Mouse (Mus musculus) MEL (cell line): ENCODE measurements around the gene Nars2. TPM values are rescaled to one million over a fixed set of nuclear protein-coding genes. Genes with fewer than 3 reads are reported as not detected.

ENCODE experiments used
- DNase-seq: peaks from one replicate; pipeline ENCODE4 v3.0.0; 2011; ENCODE audit warnings: low read depth, low spot score
- H3K27ac ChIP-seq: 2 replicates; pipeline ENCODE4 v1.5.1; 2012; ENCODE audit warnings: low read depth, mild to moderate bottlenecking, control low read depth, low read length, moderate library complexity; ENCODE audit not compliant: control insufficient read depth
- H3K27me3 ChIP-seq, 2 experiments: fragments of 150-350 bp in 1 of 2; sonication (generic) in 1 of 2; 2 replicates each; pipeline ENCODE4 v1.6.1; 2012; ENCODE audit warnings: low read length in 2 of 2, mild to moderate bottlenecking in 2 of 2, improper control_type of control experiment in 1 of 2, moderate library complexity in 1 of 2; ENCODE audit not compliant: insufficient read depth in 2 of 2, control insufficient read depth in 1 of 2
- H3K36me3 ChIP-seq, 2 experiments: 2 replicates each; pipeline ENCODE4 v1.6.1; 2012 to 2014; ENCODE audit warnings: low read length in 2 of 2, improper control_type of control experiment in 1 of 2, inconsistent platforms in 1 of 2, mild to moderate bottlenecking in 1 of 2; ENCODE audit not compliant: insufficient read depth in 2 of 2, control insufficient read depth in 1 of 2
- H3K4me1 ChIP-seq, 2 experiments: fragments of 150-350 bp in 1 of 2; sonication (generic) in 1 of 2; 2 replicates each; pipeline ENCODE4 v1.6.1; 2012; ENCODE audit warnings: low read length in 2 of 2, improper control_type of control experiment in 1 of 2, mild to moderate bottlenecking in 1 of 2; ENCODE audit not compliant: insufficient read depth in 2 of 2, control insufficient read depth in 1 of 2
- H3K4me3 ChIP-seq, 2 experiments: fragments of 150-350 bp in 1 of 2; sonication (generic) in 1 of 2; 2 replicates each; pipeline ENCODE4 v1.5.1; 2012; ENCODE audit warnings: low read depth in 2 of 2, low read length in 2 of 2, mild to moderate bottlenecking in 2 of 2, moderate library complexity in 2 of 2, control low read depth in 1 of 2, improper control_type of control experiment in 1 of 2; ENCODE audit not compliant: control insufficient read depth in 1 of 2, insufficient read depth in 1 of 2
- H3K79me2 ChIP-seq: 2 replicates; pipeline ENCODE4 v1.6.1; 2012; ENCODE audit warnings: mild to moderate bottlenecking, low read length, moderate library complexity; ENCODE audit not compliant: control insufficient read depth, poor library complexity, insufficient read depth
- H3K9ac ChIP-seq: 2 replicates; pipeline ENCODE4 v1.6.1; 2012; ENCODE audit warnings: low read depth, mild to moderate bottlenecking, control low read depth, low read length, moderate library complexity; ENCODE audit not compliant: control insufficient read depth, poor library complexity, severe bottlenecking
- H3K9me3 ChIP-seq: fragments of 150-350 bp; sonication (generic); replicated peaks from 2 replicates; pipeline ENCODE4 v1.6.1; 2012; ENCODE audit warnings: mild to moderate bottlenecking, low read length, improper control_type of control experiment, moderate library complexity; ENCODE audit not compliant: insufficient read depth
- BHLHE40 ChIP-seq: IDR thresholded peaks from 2 replicates; pipeline ENCODE4 v1.6.1; 2012; ENCODE audit warnings: low read depth, mild to moderate bottlenecking, inconsistent platforms, low read length, improper control_type of control experiment, borderline replicate concordance
- CTCF ChIP-seq, 3 experiments: IDR thresholded peaks in 2 of 3; conservative IDR thresholded peaks in 1 of 3; 2 replicates each; pipeline ENCODE4 v1.5.1; 2011 to 2012; ENCODE audit warnings: low read length in 3 of 3, low read depth in 2 of 3, mild to moderate bottlenecking in 2 of 3, improper control_type of control experiment in 1 of 3, inconsistent platforms in 1 of 3, mixed read lengths in 1 of 3, moderate library complexity in 1 of 3; ENCODE audit not compliant: control insufficient read depth in 1 of 3, insufficient read depth in 1 of 3, poor library complexity in 1 of 3, severe bottlenecking in 1 of 3
- E2F4 ChIP-seq: IDR thresholded peaks from 2 replicates; pipeline ENCODE4 v1.6.1; 2011; ENCODE audit warnings: low read depth, low read length, improper control_type of control experiment, borderline replicate concordance
- ELF1 ChIP-seq: IDR thresholded peaks from 2 replicates; pipeline ENCODE4 v1.6.1; 2014; ENCODE audit warnings: low read depth, mild to moderate bottlenecking, inconsistent platforms, low read length, improper control_type of control experiment, moderate library complexity
- EP300 ChIP-seq, 2 experiments: IDR thresholded peaks; 2 replicates each; pipeline ENCODE4 v1.6.1; 2011; ENCODE audit warnings: improper control_type of control experiment in 2 of 2, low read length in 2 of 2, low read depth in 1 of 2, mild to moderate bottlenecking in 1 of 2
- MEF2A ChIP-seq: IDR thresholded peaks from 2 replicates; pipeline ENCODE4 v1.6.1; 2014; ENCODE audit warnings: low read depth, mild to moderate bottlenecking, inconsistent platforms, low read length, improper control_type of control experiment; ENCODE audit not compliant: poor library complexity, insufficient replicate concordance, severe bottlenecking; ENCODE audit errors: extremely low read depth
- MYB ChIP-seq: IDR thresholded peaks from 2 replicates; pipeline ENCODE4 v1.6.1; 2011; ENCODE audit warnings: mild to moderate bottlenecking, low read depth, low read length, improper control_type of control experiment
- MYC ChIP-seq: IDR thresholded peaks from 2 replicates; pipeline ENCODE4 v1.6.1; 2011; ENCODE audit warnings: low read depth, mild to moderate bottlenecking, low read length, improper control_type of control experiment, moderate library complexity
- POLR2A ChIP-seq, 2 experiments: IDR thresholded peaks; 2 replicates each; pipeline ENCODE4 v1.6.1; 2011 to 2012; ENCODE audit warnings: low read length in 2 of 2, mild to moderate bottlenecking in 2 of 2, control low read depth in 1 of 2, improper control_type of control experiment in 1 of 2, low read depth in 1 of 2, moderate library complexity in 1 of 2; ENCODE audit not compliant: control insufficient read depth in 1 of 2, insufficient read depth in 1 of 2, poor library complexity in 1 of 2
- RAD21 ChIP-seq: IDR thresholded peaks from 2 replicates; pipeline ENCODE4 v1.6.1; 2011; ENCODE audit warnings: mild to moderate bottlenecking, low read depth, low read length, improper control_type of control experiment
- SIN3A ChIP-seq: IDR thresholded peaks from 2 replicates; pipeline ENCODE4 v1.6.1; 2012; ENCODE audit warnings: low read length, improper control_type of control experiment, inconsistent platforms
- SMC3 ChIP-seq: IDR thresholded peaks from 2 replicates; pipeline ENCODE4 v1.6.1; 2011; ENCODE audit warnings: low read depth, low read length, improper control_type of control experiment
- TBP ChIP-seq: IDR thresholded peaks from 2 replicates; pipeline ENCODE4 v1.8.0; 2011; ENCODE audit warnings: low read depth, low read length, improper control_type of control experiment
- TCF12 ChIP-seq: IDR thresholded peaks from 2 replicates; pipeline ENCODE4 v1.6.1; 2014; ENCODE audit warnings: low read depth, mild to moderate bottlenecking, inconsistent platforms, low read length, improper control_type of control experiment, moderate library complexity
- USF1 ChIP-seq: IDR thresholded peaks from 2 replicates; pipeline ENCODE4 v1.6.1; 2014; ENCODE audit warnings: low read depth, mild to moderate bottlenecking, inconsistent platforms, low read length, improper control_type of control experiment, moderate library complexity
- ZC3H11A ChIP-seq: IDR thresholded peaks from 2 replicates; pipeline ENCODE4 v1.6.1; 2012; ENCODE audit warnings: low read depth, mild to moderate bottlenecking, inconsistent platforms, low read length, improper control_type of control experiment
- ZKSCAN1 ChIP-seq: IDR thresholded peaks from 2 replicates; pipeline ENCODE4 v1.6.1; 2012; ENCODE audit warnings: low read depth, mild to moderate bottlenecking, inconsistent platforms, low read length, improper control_type of control experiment, moderate library complexity
- polyA plus RNA-seq, 2 experiments: library from polyadenylated mRNA; stranded (reverse) in 1 of 2; unstranded in 1 of 2; fragments of >175 nt in 1 of 2; fragments of >200 nt in 1 of 2; gene quantifications; 2 replicates each; pipeline versions ENCODE4 v1.2.1 to v1.2.4; 2012; ENCODE audit warnings: low replicate concordance in 2 of 2, low read depth in 1 of 2; ENCODE audit not compliant: insufficient read length in 2 of 2, insufficient read depth in 1 of 2, missing spikeins in 1 of 2
- total RNA-seq: library from RNA; depleted of rRNA; stranded (reverse); fragments of 300-350 nt; gene quantifications from 2 replicates; pipeline ENCODE4 v1.2.3, GENCODE M21; 2012

The Nars2 gene
- total and polyA plus RNA-seq, 3 experiments: 14.7 to 22.9 TPM; not detected in 1

DNA sequence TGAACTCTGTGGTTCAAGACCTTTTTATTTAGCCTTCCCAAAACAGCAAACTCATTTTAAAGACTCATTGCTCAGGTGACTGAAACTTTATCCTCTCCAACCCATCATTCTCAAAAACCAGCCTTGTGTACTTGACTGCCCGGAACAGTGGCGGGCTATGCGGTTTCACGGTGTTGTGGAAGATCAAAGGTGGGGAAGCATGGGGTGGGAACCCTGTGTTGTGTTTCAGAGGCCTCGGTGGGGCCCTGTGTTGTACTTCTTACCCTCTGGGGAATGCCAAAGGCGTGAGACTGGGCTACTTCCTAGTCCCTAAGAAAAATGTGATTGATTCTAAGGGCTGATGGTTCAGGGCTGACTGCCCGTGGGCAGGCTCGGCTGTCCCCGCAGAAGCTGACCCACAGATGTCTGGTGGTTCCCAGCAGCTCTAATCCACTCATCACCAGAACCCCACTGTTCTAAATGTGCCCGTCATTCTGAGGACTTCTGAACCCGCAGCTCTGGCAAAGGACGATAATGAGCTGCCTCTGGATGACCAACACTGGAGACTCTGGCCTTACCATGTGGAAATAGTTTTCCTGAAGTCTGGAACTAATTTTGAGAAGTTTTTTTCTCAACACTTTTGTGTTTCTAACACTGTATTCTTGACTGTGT is 40.9 kb upstream of the Nars2 start:
- no peak for DNase-seq
- H3K9me3 ChIP-seq: no peaks in the 10 kb centered on the region
- no peaks in the 10 kb centered on the region for H3K36me3 ChIP-seq
- H3K9ac ChIP-seq: no peak overlapping the region
- no peaks in the 10 kb centered on the region for H3K79me2 ChIP-seq
- no peak overlapping the region for H3K27ac ChIP-seq
- no peak for TF ChIP-seq EP300 (IDR thresholded peaks at IDR 0.05; ENCODE audit: low read depth in 1 of 2, low read length in 2 of 2)
- H3K4me1 ChIP-seq: peaks cover 0 to 9% of the 10 kb centered on the region in 2 experiments; a peak in 2 of 4 replicates
- H3K4me3 ChIP-seq: no peak overlapping the region
- H3K27me3 ChIP-seq: no peaks in the 10 kb centered on the region

DNA sequence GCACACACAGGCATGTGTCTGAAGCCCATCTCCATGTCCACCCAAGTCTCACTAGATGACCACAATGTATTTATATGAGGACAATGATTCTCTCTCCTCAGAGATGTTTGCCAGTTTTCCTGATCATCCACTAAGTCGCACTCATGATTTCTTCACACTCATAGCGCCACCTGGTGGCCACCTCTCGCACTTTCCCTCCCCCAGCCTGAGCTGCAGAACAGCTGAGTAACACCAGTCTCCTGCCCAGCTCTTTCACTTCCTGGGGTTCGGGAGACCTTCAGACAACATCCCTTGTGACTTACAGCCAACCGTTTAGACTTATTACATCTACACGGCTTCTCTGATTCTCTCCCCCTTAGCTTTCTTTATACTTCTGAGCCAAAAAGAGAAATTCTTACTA is 37.3 kb upstream of the Nars2 start:
- peaks cover 0 to 9% of the 10 kb centered on the region in 2 experiments; a peak in 2 of 4 replicates for H3K4me1 ChIP-seq
- H3K9ac ChIP-seq: no peak overlapping the region
- no peak overlapping the region for H3K4me3 ChIP-seq
- TF ChIP-seq CTCF (IDR thresholded peaks at IDR 0.05 in 2 of 3, conservative IDR thresholded peaks at IDR 0.05 in 1 of 3; ENCODE audit: control insufficient read depth in 1 of 3, insufficient read depth in 1 of 3, low read depth in 2 of 3, low read length in 3 of 3, poor library complexity in 1 of 3, severe bottlenecking in 1 of 3): peak; percentile 65 to 91 (median 84)
- no peak for TF ChIP-seq ELF1
- no peak for TF ChIP-seq EP300 (IDR thresholded peaks at IDR 0.05; ENCODE audit: low read depth in 1 of 2, low read length in 2 of 2)
- peak; percentile 95 for TF ChIP-seq ZC3H11A
- TF ChIP-seq USF1: no peak
- TF ChIP-seq RAD21: peak; percentile 86
- peak; percentile 96 for TF ChIP-seq SMC3
- 0 out of 2 replicates have a peak, but pooled peaks have one; percentile 29 for TF ChIP-seq SIN3A
- 0 out of 2 replicates have a peak, but pooled peaks have one; percentile 31 for TF ChIP-seq MYC
- TF ChIP-seq E2F4: no peak
- 0 out of 2 replicates have a peak, but pooled peaks have one; percentile 8 for TF ChIP-seq TCF12
- peak; percentile 87 for DNase-seq
- H3K36me3 ChIP-seq: no peaks in the 10 kb centered on the region
- no peaks in the 10 kb centered on the region for H3K27me3 ChIP-seq
- H3K27ac ChIP-seq: no peak overlapping the region
- no peaks in the 10 kb centered on the region for H3K79me2 ChIP-seq
- no peaks in the 10 kb centered on the region for H3K9me3 ChIP-seq

DNA sequence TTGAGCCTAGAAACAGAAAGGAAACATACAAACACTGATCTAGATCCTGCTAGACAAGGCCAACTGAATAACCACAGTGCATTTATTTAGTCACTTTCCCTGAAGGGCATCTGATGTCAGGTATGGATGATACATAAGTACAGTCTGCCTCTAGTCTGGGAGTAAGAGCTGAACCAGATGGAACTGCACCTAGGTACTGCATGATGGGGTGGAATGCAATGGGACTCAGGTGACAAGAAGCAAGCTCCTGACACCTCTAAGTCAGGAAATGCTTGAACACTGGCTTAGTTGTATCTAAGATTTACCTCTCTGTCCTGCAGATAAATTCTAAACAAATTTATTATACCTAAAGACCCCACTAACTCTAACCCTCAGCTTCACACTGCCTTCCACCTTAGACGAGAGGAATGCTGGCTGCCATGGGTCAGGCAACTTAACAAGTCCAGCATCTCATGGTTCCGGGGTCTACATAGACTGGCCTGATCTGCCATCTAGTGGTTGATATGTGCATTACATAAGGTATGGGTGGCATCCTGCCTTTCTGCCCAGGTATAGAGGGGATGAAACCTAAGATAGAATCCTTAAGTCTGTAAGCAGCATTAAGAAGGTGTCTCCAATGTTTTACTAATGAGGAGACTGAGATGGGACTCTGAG is 35.7 kb upstream of the Nars2 start:
- Histone ChIP-seq H3K9me3 (no peaks in the 10 kb centered on the region), H3K4me1 (peaks cover 0 to 9% of the 10 kb centered on the region in 2 experiments; a peak in 2 of 4 replicates), H3K36me3 (no peaks in the 10 kb centered on the region)
- no peak for TF ChIP-seq MYB
- TF ChIP-seq MYC: 0 out of 2 replicates have a peak, but pooled peaks have one; percentile 34
- peak; percentile 69 to 90 (median 75) for TF ChIP-seq CTCF (IDR thresholded peaks at IDR 0.05 in 2 of 3, conservative IDR thresholded peaks at IDR 0.05 in 1 of 3; ENCODE audit: control insufficient read depth in 1 of 3, insufficient read depth in 1 of 3, low read depth in 2 of 3, low read length in 3 of 3, poor library complexity in 1 of 3, severe bottlenecking in 1 of 3)
- TF ChIP-seq BHLHE40: peak; percentile 39; the same call in 1 of the 2 replicates
- no peak for TF ChIP-seq POLR2A (IDR thresholded peaks at IDR 0.05; ENCODE audit: control insufficient read depth in 1 of 2, insufficient read depth in 1 of 2, low read depth in 1 of 2, low read length in 2 of 2, poor library complexity in 1 of 2)
- TF ChIP-seq SMC3: peak; percentile 92
- no peak for TF ChIP-seq TBP
- TF ChIP-seq ZC3H11A: peak; percentile 94
- TF ChIP-seq ZKSCAN1: no peak
- peak; percentile 96 for TF ChIP-seq RAD21
- TF ChIP-seq MEF2A: no peak
- TF ChIP-seq, all 39 proteins: peak for 6
- H3K9ac ChIP-seq: no peak overlapping the region
- no peak overlapping the region for H3K27ac ChIP-seq
- DNase-seq: peak; percentile 80
- no peaks in the 10 kb centered on the region for H3K27me3 ChIP-seq
- H3K79me2 ChIP-seq: no peaks in the 10 kb centered on the region
- H3K4me3 ChIP-seq: no peak overlapping the region
